Mouse (Mus musculus) right cerebral cortex, postnatal 25 days (tissue): ENCODE results near the gene Ick.

Experiments
- DNase-seq: peaks from one replicate; pipeline ENCODE4 v3.0.0; 2022

Gene Ick

GRCm38 (mm10) chr9:78195034-78195433 is 86.0 kb downstream of the Ick start:
- peak; percentile 52 for DNase-seq

- DNase-seq, result no peak
These were observed 88.8 kb downstream of the Ick start for GRCm38 (mm10) chr9:78197801-78198200.

- no peak for DNase-seq
These were observed 95.2 kb downstream of the Ick start for GRCm38 (mm10) chr9:78204194-78204593.

GRCm38 (mm10) chr9:78208956-78209355 is 100.0 kb downstream of the Ick start:
- no peak for DNase-seq

GRCm38 (mm10) chr9:78210079-78210478 is 101.1 kb downstream of the Ick start:
- no peak for DNase-seq

GRCm38 (mm10) chr9:78210821-78211220 is 101.8 kb downstream of the Ick start:
- DNase-seq, result no peak

- no peak for DNase-seq
These were observed 102.5 kb downstream of the Ick start for GRCm38 (mm10) chr9:78211521-78211920.

- DNase-seq, result no peak
These were observed 103.5 kb downstream of the Ick start for GRCm38 (mm10) chr9:78212341-78213049.

GRCm38 (mm10) chr9:78217074-78217473 is 108.1 kb downstream of the Ick start:
- no peak for DNase-seq
